Mouse (Mus musculus): Measurements from ENCODE around the gene Wdfy3. TPM values are rescaled to one million over a fixed set of nuclear protein-coding genes. Genes with fewer than 3 reads are reported as not detected.
"Not testable (repeated sequence)": the region's sequence is repeated elsewhere in the genome, so short reads cannot be mapped to it uniquely, and the experiment has no call there.

The Wdfy3 gene
- 10 to 100 TPM; 36.0 to 49.3 TPM for total RNA-seq (2021)
- long read RNA-seq, experiment 1, partial matches to known transcripts, result 0 of 5 reads
- long read RNA-seq, experiment 1, other reads (novel, unspliced or antisense), result 5 of 5 reads
- long read RNA-seq, experiment 2, partial matches to known transcripts, result 0 of 2 reads
- long read RNA-seq, experiment 2, other reads (novel, unspliced or antisense), result 2 of 2 reads

- peak; percentile 93 for DNase-seq
Measured at GRCm38 (mm10) chr5:102069767-102070413, at the start of gene Wdfy3. Wdfy3 (minus strand) TSS chr5:102069921.

DNA sequence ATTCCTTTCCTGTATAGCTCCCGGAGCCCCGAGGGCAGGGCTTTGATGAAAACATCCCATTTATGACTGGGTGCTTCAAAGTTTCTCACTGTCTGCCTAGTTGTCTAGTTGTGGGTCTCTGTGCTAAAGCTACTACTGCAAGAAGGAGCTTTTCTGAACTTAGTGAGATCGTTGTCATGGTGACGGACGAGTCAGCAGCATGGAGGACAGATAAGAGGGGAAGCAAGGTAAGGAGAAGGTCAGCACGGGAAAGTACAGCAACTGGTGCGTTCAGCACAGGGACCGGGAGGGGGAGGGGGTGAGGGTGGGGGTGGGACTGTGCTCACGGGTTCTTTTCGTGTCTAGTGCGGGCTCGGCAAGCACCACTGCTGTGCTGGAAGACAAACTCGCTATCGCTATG, 43.3 kb upstream of the Wdfy3 start:
- DNase-seq, result peak; percentile 49

- no peak for DNase-seq
Measured at GRCm38 (mm10) chr5:102112034-102112433, 42.3 kb upstream of the Wdfy3 start.

DNA sequence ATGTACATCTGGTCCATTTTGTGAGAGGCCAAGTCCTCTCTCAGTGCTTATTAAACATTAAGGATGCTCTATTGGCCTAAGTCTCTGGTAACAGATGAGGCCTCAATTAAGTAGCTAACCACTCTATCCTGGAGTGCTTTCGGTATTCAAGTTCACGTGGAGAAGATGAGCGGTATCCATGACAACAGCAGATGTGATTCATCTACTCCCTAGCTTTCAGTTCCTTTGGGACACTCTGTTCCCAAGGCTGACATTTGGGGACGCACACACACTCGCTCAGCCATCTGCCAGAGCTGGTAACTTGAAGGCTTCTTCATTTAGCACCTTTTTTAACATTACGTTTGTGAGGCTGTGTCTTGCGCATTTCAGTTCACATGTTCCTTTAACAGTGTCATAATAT, 40.3 kb upstream of the Wdfy3 start:
- peak; percentile 10 for DNase-seq

- no peak for DNase-seq
Measured at GRCm38 (mm10) chr5:102105919-102106318, 36.2 kb upstream of the Wdfy3 start.

DNA sequence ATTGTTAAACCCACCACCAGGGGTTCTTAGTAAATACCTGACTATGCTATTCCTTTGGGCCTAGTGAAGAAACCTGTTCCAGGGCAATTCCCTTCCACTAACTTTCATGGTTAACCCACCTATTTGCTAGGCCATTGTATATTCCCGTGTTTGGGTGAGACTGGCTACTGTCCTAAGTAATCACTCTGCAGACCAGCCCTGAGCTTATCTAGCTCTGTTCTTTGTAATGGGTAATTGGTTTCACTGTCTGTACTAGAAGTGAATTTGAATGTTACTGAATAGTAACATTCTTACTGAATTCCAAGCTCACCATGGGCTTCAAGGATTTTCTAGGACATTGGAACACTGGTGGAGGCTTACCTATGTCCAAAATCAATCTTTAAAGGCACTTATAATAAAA, 32.1 kb upstream of the Wdfy3 start:
- DNase-seq, result not testable (repeated sequence)

DNA sequence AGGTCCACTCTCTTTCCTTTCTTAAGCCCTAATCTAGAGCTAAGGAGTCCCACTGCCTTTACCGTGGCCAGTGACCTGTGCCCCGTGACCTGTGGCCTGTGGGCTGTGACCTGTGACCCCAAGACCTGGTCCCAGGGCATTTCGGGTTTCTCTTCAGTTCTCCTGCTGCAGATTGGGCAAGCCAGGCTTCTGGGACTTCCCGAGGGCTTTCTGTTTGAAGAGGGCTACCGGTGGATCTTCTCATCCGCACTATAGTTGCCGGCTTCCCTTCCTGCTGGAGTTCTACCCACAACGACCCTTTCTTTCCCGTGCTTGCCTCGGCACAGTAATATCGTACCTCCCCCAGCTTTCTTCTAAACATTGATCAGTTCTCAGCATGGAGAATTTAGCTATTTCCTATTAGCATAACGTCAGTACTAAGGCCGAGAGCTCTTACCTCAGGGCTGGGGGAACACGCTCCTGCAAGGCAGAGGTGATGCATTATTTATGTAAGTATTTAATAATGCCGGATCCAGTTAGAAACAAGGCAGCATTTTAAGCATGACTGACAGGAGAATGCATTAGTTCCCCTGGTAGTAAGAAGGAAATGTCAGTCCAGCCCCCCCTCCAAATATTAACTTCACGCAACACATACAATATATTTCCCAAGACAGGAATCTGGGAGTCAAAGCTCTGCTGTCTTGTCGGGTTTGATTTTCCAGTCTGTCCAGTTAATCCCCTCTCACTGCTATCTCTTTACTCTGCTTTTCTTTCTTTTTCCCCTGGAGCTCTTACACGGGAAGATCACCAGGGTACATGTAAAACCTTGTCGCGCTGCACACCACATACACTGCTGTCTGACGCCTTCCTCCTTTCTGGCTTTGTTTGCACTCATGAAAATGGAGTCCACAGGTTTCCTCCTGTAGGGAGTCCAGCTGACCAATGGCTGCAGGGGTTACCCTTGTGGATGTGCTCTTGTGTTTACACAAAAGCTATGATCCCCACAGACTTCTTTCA, 30.8 kb upstream of the Wdfy3 start:
- no peak for DNase-seq

- no peak for DNase-seq
Measured at GRCm38 (mm10) chr5:102095576-102095975, 25.9 kb upstream of the Wdfy3 start.

DNA sequence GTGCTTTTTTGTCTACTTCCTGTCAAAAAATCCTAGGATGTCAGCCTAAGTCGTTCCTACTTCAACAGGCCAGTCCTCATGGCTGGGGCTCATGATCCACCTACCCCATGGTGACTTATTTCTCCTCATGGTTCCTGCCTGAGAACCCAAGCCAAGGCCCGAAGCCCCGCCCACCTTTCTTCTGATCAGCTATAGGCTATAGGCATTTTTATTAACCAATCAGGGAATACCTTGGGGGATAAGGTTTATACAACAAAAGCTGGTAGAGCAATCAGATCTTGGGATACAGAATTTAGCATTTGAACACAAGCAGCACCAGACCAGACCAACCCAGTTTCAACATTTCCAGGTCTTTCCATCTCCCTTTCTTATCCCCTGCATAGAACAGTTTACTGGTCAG, 21.0 kb upstream of the Wdfy3 start:
- no peak for DNase-seq

GRCm38 (mm10) chr5:102084737-102085705, 15.3 kb upstream of the Wdfy3 start:
- no peak for DNase-seq

DNA sequence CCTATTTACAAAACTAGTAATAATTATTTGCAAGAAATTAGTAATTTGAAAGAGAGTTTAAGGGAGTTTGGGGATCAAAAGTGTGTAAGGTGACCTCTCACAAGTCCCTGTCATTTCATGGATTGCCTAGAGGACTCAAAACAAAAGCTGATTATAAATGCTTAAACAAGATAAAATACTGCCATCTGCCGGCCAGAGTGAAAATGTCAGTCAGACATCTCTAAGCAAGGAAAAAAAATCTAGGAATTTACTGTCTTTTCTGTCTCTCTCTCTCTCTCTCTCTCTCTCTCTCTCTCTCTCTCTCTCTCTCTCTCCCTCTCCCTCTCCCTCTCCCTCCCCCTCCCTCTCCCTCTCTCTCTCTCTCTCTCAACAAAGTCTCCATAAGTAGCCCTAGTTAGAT, 4.4 kb upstream of the Wdfy3 start:
- peak; percentile 78 for DNase-seq

- DNase-seq, result no peak
Measured at GRCm38 (mm10) chr5:102072057-102072456, 2.3 kb upstream of the Wdfy3 start.

- DNase-seq, result no peak
Measured at GRCm38 (mm10) chr5:102071241-102071640, 1.5 kb upstream of the Wdfy3 start.

DNA sequence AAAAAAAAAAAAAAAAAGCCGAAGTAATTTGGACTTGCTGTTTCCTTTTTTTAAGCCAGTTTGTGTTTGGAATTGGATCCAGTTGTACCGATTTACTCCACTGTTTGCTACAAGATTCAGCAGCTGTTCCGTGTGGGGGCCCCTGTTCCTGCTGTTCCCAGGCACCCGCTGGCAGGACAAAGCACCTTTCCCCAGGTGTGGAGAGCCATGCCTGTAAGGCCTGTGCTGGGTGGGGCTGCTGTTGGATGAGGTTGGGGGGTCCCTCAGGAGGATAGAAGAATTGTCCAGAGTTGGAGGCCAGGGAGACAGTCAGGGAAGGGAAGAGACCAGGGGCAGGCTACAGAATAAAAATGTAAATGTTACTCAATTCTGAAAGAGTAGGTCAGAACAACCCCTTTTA, 1.1 kb upstream of the Wdfy3 start:
- no peak for DNase-seq

- DNase-seq, result peak; percentile 48
Measured at GRCm38 (mm10) chr5:102070414-102070768, 670 bp upstream of the Wdfy3 start.

DNA sequence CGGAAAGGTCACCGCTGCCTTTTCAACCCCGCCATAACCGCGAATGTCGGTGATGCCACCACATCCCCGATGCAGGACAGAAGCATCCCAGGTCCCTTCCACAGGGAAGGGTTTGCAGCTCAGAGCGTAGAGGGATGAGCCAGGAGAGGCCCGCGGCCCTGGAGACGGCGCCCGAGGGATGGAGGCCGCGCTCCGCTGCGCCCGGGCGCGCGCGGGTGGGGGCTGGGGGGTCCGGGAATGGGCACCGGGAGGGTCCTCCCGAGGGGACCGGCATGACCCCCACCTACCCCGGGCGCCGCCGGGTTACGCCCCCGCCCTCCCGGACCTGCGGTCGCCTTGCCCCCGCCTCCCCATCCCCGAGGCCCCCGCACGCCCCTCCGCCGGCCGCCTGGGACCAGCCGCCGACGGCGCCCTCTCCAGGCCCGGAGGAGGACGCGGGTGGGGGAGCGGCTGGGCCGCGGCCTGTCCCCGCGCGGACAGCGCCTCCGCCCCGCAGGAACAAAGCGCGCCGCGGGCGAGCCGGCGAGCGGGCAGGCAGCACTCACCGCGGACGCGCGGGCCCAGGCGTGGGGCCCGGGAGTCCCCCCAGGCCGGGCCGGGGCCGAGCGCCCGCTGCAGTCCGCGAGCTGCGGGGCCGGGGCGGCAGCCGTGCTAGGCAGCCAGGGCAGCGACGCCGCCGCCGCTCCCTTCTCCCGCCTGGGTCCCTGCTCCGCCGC, 512 bp downstream of the Wdfy3 start:
- peak; percentile 75 for DNase-seq

DNA sequence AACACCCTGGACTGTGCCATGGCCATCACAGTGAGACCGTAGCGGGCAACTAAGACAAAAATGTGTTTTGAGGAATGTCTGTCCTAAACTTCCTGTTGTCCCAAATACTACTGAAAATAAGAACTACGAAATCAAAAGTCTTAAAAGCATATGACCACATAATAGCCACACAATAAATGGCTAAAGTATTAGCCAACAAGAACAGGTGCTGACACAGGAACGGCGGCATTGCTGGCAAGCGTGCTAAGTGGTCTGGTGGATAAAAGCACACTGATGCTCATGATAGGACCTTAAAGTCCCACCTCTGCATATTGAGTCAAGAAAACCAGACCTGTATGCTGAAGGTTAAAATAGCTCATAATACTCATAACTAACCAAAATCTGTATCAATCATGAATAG, 3.3 kb downstream of the Wdfy3 start:
- no peak for DNase-seq

GRCm38 (mm10) chr5:102063013-102063752, 6.5 kb downstream of the Wdfy3 start:
- DNase-seq, result no peak

DNA sequence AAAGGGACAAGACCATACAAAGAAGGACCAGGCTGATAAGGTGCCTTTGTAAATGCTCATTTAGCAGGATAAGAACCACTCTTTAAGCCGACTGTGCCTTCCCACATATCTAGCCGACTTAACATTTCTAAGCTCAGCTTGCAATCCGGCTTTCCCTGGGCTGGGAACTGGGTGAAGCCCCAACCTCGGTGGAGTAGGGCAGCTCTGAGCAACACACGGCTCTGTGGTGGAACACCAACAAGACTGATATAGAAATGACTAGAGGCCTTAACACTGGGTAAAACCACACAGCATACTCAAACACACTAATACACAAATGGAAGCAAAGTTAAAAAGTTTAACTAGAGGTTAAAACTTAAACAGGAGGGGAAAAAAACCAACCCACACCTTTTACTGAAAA, 7.9 kb downstream of the Wdfy3 start:
- DNase-seq, result no peak

DNA sequence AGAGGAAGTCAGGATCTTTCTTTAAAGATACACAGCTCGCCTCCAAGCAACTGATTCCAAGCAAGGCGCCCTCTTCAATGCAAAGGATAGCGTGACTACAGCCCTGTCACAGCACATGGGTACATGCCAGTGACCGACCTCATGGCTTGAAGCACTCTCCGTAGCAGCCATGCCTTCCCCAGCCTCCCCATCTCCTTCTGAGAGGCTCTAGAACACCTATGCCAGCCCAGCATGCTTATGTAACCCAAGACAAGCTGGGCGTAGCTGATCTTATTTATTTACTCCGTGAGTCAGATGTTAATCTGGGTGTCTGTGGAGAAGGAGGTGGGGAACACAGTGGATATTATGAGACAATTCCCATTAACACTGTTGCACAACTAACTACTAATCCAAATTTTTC, 13.8 kb downstream of the Wdfy3 start:
- no peak for DNase-seq
